Mouse (Mus musculus): ENCODE data around the gene Ift122. TPM values are rescaled to one million over a fixed set of nuclear protein-coding genes. Genes with fewer than 3 reads are reported as not detected.

Ift122 gene
- total and polyA plus RNA-seq, 3 experiments: 3.3 to 8.0 TPM; not detected in 1

- Histone ChIP-seq H3K4me1 (ENCODE audit: control insufficient read depth in 1 of 2, insufficient read depth in 2 of 2, low read length in 2 of 2) (peaks cover 0 to 9% of the 10 kb centered on the region in 2 experiments; a peak in 2 of 4 replicates), H3K36me3 (ENCODE audit: control insufficient read depth in 1 of 2, insufficient read depth in 2 of 2, low read length in 2 of 2) (peaks cover 0 to 11% of the 10 kb centered on the region in 2 experiments; a peak in 2 of 4 replicates), H3K9ac (ENCODE audit: control insufficient read depth, low read depth, low read length, poor library complexity, severe bottlenecking) (peak overlapping the region; percentile 70), H3K27me3 (ENCODE audit: control insufficient read depth in 1 of 2, insufficient read depth in 2 of 2, low read length in 2 of 2) (no peaks in the 10 kb centered on the region), H3K4me3 (ENCODE audit: control insufficient read depth in 1 of 2, insufficient read depth in 1 of 2, low read depth in 2 of 2, low read length in 2 of 2) (peak overlapping the region; percentile 25 to 48), H3K9me3 (replicated peaks; ENCODE audit: insufficient read depth, low read length) (no peaks in the 10 kb centered on the region), H3K27ac (ENCODE audit: control insufficient read depth, low read depth, low read length) (peak overlapping the region; percentile 68), H3K79me2 (ENCODE audit: control insufficient read depth, insufficient read depth, low read length, poor library complexity) (no peaks in the 10 kb centered on the region)
- DNase-seq (ENCODE audit: low read depth, low spot score): peak; percentile 94
- TF ChIP-seq MEF2A (IDR thresholded peaks at IDR 0.05; ENCODE audit: extremely low read depth, insufficient replicate concordance, low read depth, low read length, poor library complexity, severe bottlenecking) (no peak), USF1 (IDR thresholded peaks at IDR 0.05; ENCODE audit: low read depth, low read length) (no peak), ELF1 (IDR thresholded peaks at IDR 0.05; ENCODE audit: low read depth, low read length) (0 out of 2 replicates have a peak, but pooled peaks have one; percentile 41), CHD2 (IDR thresholded peaks at IDR 0.05; ENCODE audit: low read length) (no peak), ZKSCAN1 (IDR thresholded peaks at IDR 0.05; ENCODE audit: low read depth, low read length) (no peak), RAD21 (IDR thresholded peaks at IDR 0.05; ENCODE audit: low read depth, low read length) (no peak), CTCF (IDR thresholded peaks at IDR 0.05 in 2 of 3, conservative IDR thresholded peaks at IDR 0.05 in 1 of 3; ENCODE audit: control insufficient read depth in 1 of 3, insufficient read depth in 1 of 3, low read depth in 2 of 3, low read length in 3 of 3, poor library complexity in 1 of 3, severe bottlenecking in 1 of 3) (no peak), SMC3 (IDR thresholded peaks at IDR 0.05; ENCODE audit: low read depth, low read length) (no peak), ZC3H11A (IDR thresholded peaks at IDR 0.05; ENCODE audit: low read depth, low read length) (no peak), UBTF (IDR thresholded peaks at IDR 0.05; ENCODE audit: borderline replicate concordance, insufficient read depth, low read depth, low read length) (0 out of 2 replicates have a peak, but pooled peaks have one; percentile 43), TAL1 (IDR thresholded peaks at IDR 0.05; ENCODE audit: low read length) (no peak), POLR2A (IDR thresholded peaks at IDR 0.05; ENCODE audit: control insufficient read depth in 1 of 2, insufficient read depth in 1 of 2, low read depth in 1 of 2, low read length in 2 of 2, poor library complexity in 1 of 2) (peak in 1 of 2 experiments; percentile 83; a peak in 2 of 4 replicates), CHD1 (IDR thresholded peaks at IDR 0.05; ENCODE audit: low read depth, low read length) (no peak), MAZ (IDR thresholded peaks at IDR 0.05; ENCODE audit: low read depth, low read length) (no peak), MYB (IDR thresholded peaks at IDR 0.05; ENCODE audit: low read depth, low read length) (peak; percentile 43; the same call in 1 of the 2 replicates), SIN3A (IDR thresholded peaks at IDR 0.05; ENCODE audit: low read length) (peak; percentile 58; the same call in 1 of the 2 replicates), POLR2AphosphoS2 (IDR thresholded peaks at IDR 0.05; ENCODE audit: low read length) (peak; percentile 51; the same call in 1 of the 2 replicates), ZNF384 (IDR thresholded peaks at IDR 0.05; ENCODE audit: low read depth, low read length) (no peak), MYC (IDR thresholded peaks at IDR 0.05; ENCODE audit: low read depth, low read length) (peak; percentile 52; the same call in 1 of the 2 replicates), JUND (IDR thresholded peaks at IDR 0.05; ENCODE audit: low read depth, low read length) (no peak), USF2 (IDR thresholded peaks at IDR 0.05; ENCODE audit: borderline replicate concordance in 1 of 2, insufficient read depth in 1 of 2, low read depth in 1 of 2, low read length in 2 of 2) (no peak), HCFC1 (IDR thresholded peaks at IDR 0.05; ENCODE audit: low read depth, low read length) (peak; percentile 64; the same call in 1 of the 2 replicates), E2F4 (IDR thresholded peaks at IDR 0.05; ENCODE audit: borderline replicate concordance, low read depth, low read length) (no peak), MAX (IDR thresholded peaks at IDR 0.05; ENCODE audit: low read length) (no peak), POLR2AphosphoS5 (IDR thresholded peaks at IDR 0.05; ENCODE audit: borderline replicate concordance, low read depth, low read length) (0 out of 2 replicates have a peak, but pooled peaks have one; percentile 12), NELFE (IDR thresholded peaks at IDR 0.05; ENCODE audit: low read depth, low read length) (peak; percentile 68), MXI1 (IDR thresholded peaks at IDR 0.05; ENCODE audit: low read depth, low read length) (no peak), BHLHE40 (IDR thresholded peaks at IDR 0.05; ENCODE audit: borderline replicate concordance, low read depth, low read length) (no peak), EP300 (IDR thresholded peaks at IDR 0.05; ENCODE audit: low read depth in 1 of 2, low read length in 2 of 2) (peak; percentile 54 to 56; a peak in 2 of 4 replicates), GABPA (IDR thresholded peaks at IDR 0.05; ENCODE audit: low read depth, low read length) (no peak), NRF1 (IDR thresholded peaks at IDR 0.05; ENCODE audit: insufficient read depth, low read depth, low read length, poor library complexity, severe bottlenecking) (no peak), ZMIZ1 (IDR thresholded peaks at IDR 0.05; ENCODE audit: low read depth, low read length) (peak; percentile 46; the same call in 1 of the 2 replicates), RCOR1 (IDR thresholded peaks at IDR 0.05; ENCODE audit: low read depth, low read length) (peak; percentile 50; the same call in 1 of the 2 replicates), KAT2A (conservative IDR thresholded peaks at IDR 0.05; ENCODE audit: low read depth, low read length) (no peak; the same call in 1 of the 2 replicates), ETS1 (IDR thresholded peaks at IDR 0.05; ENCODE audit: low read depth, low read length) (0 out of 2 replicates have a peak, but pooled peaks have one; percentile 10), TBP (IDR thresholded peaks at IDR 0.05; ENCODE audit: low read depth, low read length) (peak; percentile 85), MAFK (IDR thresholded peaks at IDR 0.05; ENCODE audit: borderline replicate concordance, low read depth, low read length) (no peak)
These were observed 33.6 kb downstream of the Ift122 start for GRCm38 (mm10) chr6:115886894-115887293.
